Mouse (Mus musculus): Measurements from ENCODE around the gene Chrna9.

GRCm38 (mm10) chr5:65933764-65934163 is 957 bp upstream of the Chrna9 start:
- no peak for TF ChIP-seq CTCF (IDR thresholded peaks at IDR 0.05; ENCODE audit: control insufficient read depth, insufficient read depth, low read length)
- TF ChIP-seq POLR2A (IDR thresholded peaks at IDR 0.05; ENCODE audit: borderline replicate concordance, control insufficient read depth, low read depth, low read length) = no peak

All from bone marrow, adult 2 months (tissue).